Mouse (Mus musculus): ENCODE measurements around the gene Gnaz.
"Not testable (repeated sequence)": the region's sequence is repeated elsewhere in the genome, so short reads cannot be mapped to it uniquely, and the experiment has no call there.

Gnaz gene

GRCm38 (mm10) chr10:75031345-75032114, 64.6 kb downstream of the Gnaz start:
- DNase-seq = no peak

GRCm38 (mm10) chr10:75032395-75032794, 65.4 kb downstream of the Gnaz start, which contains the start of gene Rsph14:
Rsph14 (minus strand) TSS chr10:75032586.
- DNase-seq = no peak

GRCm38 (mm10) chr10:75036883-75037379, 70.0 kb downstream of the Gnaz start, which contains the start of gene Rab36:
Rab36 (plus strand) TSS chr10:75037058.
- DNase-seq = peak; percentile 76 to 86

- DNase-seq = not testable (repeated sequence)
Observed at GRCm38 (mm10) chr10:75042060-75042459, 75.1 kb downstream of the Gnaz start.

- no peak for DNase-seq
Observed at GRCm38 (mm10) chr10:75044459-75044858, 77.5 kb downstream of the Gnaz start.

GRCm38 (mm10) chr10:75045831-75046230, 78.9 kb downstream of the Gnaz start:
- no peak for DNase-seq

GRCm38 (mm10) chr10:75048711-75049110, 81.7 kb downstream of the Gnaz start:
- DNase-seq = no peak

GRCm38 (mm10) chr10:75051364-75052074, 84.5 kb downstream of the Gnaz start:
- no peak for DNase-seq

GRCm38 (mm10) chr10:75052902-75053301, 85.9 kb downstream of the Gnaz start:
- DNase-seq = no peak

GRCm38 (mm10) chr10:75053655-75054054, 86.7 kb downstream of the Gnaz start:
- no peak for DNase-seq

- DNase-seq = no peak
Observed at GRCm38 (mm10) chr10:75054125-75054524, 87.1 kb downstream of the Gnaz start.

- no peak for DNase-seq
Observed at GRCm38 (mm10) chr10:75055672-75056071, 88.7 kb downstream of the Gnaz start.

GRCm38 (mm10) chr10:75056255-75056654, 89.3 kb downstream of the Gnaz start:
- no peak for DNase-seq

- DNase-seq = no peak
Observed at GRCm38 (mm10) chr10:75058336-75058735, 91.4 kb downstream of the Gnaz start.

- peak; percentile 14 to 33 for DNase-seq
Observed at GRCm38 (mm10) chr10:75058761-75059395, 91.9 kb downstream of the Gnaz start.

GRCm38 (mm10) chr10:75059396-75059795, 92.4 kb downstream of the Gnaz start:
- peak; percentile 70 to 71 for DNase-seq

- peak; percentile 73 to 80 for DNase-seq
Observed at GRCm38 (mm10) chr10:75060217-75060842, 93.4 kb downstream of the Gnaz start, which contains the start of gene Bcr. Bcr (plus strand) TSS chr10:75060592.

GRCm38 (mm10) chr10:75060843-75061235, 93.9 kb downstream of the Gnaz start:
- DNase-seq = peak; percentile 36 to 52

- peak; percentile 15 to 29 for DNase-seq
Observed at GRCm38 (mm10) chr10:75061341-75062188, 94.6 kb downstream of the Gnaz start.

- DNase-seq = peak in 1 of 2 experiments; percentile 12
Observed at GRCm38 (mm10) chr10:75062189-75062561, 95.2 kb downstream of the Gnaz start.

GRCm38 (mm10) chr10:75062621-75063020, 95.6 kb downstream of the Gnaz start:
- DNase-seq = no peak
